Mouse (Mus musculus): Measurements from ENCODE around the gene Ywhag.

- TF ChIP-seq CTCF (IDR thresholded peaks at IDR 0.05; ENCODE audit: insufficient read depth, low read length), result no peak
- no peak for TF ChIP-seq POLR2A (IDR thresholded peaks at IDR 0.05; ENCODE audit: borderline replicate concordance, extremely low read depth, low read depth, low read length)
Observed at GRCm38 (mm10) chr5:135911633-135912220, 22.7 kb downstream of the Ywhag start.
